Mouse (Mus musculus): ENCODE measurements around the gene Smarcd2.
A peak's percentile ranks its signal among the peaks of the same experiment; 100 is the strongest.
"Not testable (repeated sequence)": the region's sequence is repeated elsewhere in the genome, so short reads cannot be mapped to it uniquely, and the experiment has no call there.

The Smarcd2 gene

DNA sequence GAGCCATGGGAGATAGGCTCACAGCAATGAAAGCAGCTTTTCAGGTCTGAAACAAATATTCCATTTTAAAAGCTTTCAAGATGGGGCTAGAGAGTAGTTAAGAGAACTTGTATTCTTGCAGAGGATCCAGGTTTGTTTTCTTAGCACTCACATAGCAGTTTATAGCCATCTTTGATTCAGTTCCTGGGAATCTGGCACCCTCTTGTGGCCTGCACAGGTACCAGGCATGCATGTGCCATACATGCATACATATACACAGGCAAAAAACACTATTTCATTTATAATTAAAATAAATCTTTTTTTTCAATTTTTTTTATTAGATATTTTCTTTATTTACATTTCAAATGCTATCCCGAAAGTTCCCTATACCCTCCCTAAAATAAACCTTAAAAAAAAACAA, 25.9 kb downstream of the Smarcd2 start:
- DNase-seq (ENCODE audit: low read depth) = peak; percentile 54

DNA sequence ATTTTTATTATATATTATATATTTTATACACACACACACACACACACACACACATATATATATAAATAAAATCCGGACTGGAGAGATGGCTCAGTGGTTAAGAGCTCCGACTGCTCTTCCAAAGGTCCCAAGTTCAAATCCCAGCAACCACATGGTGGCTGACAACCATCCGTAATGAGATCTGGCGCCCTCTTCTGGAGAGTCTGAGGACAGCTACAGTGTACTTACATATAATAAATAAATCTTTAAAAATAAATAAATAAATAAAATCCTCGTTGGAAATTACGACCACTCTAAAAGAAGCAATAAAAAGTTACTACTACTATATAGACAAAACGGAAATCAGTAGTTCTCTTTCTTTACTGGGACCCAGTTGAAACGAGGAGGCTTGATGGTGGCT, 38.8 kb downstream of the Smarcd2 start:
- not testable (repeated sequence) for DNase-seq (ENCODE audit: low read depth)

DNA sequence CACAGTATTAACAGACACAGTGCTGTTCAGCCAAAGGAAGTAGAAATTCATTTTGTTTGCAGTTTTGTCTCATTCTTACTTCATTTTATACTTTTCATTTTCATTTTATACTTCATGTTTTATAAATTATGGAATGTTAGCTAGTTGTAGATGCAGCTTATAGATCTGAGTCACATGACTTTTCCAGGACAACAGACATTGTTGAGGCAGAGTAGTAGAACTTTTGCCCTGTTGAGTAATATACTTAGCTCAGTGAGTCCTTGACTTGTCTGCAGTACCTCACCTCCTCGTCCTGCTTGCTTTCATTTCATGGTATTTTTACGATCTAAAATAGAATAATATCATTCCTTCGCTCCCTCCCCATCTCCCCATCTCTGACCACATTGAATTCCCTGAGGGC, 52.2 kb downstream of the Smarcd2 start:
- no peak for DNase-seq (ENCODE audit: low read depth)

- peak; percentile 97 for DNase-seq (ENCODE audit: low read depth)
These were observed 55.9 kb downstream of the Smarcd2 start, which contains the start of gene Ddx42 for GRCm38 (mm10) chr11:106216730-106217490. Gene Ddx42, plus strand, starts transcription at chr11:106216926.

DNA sequence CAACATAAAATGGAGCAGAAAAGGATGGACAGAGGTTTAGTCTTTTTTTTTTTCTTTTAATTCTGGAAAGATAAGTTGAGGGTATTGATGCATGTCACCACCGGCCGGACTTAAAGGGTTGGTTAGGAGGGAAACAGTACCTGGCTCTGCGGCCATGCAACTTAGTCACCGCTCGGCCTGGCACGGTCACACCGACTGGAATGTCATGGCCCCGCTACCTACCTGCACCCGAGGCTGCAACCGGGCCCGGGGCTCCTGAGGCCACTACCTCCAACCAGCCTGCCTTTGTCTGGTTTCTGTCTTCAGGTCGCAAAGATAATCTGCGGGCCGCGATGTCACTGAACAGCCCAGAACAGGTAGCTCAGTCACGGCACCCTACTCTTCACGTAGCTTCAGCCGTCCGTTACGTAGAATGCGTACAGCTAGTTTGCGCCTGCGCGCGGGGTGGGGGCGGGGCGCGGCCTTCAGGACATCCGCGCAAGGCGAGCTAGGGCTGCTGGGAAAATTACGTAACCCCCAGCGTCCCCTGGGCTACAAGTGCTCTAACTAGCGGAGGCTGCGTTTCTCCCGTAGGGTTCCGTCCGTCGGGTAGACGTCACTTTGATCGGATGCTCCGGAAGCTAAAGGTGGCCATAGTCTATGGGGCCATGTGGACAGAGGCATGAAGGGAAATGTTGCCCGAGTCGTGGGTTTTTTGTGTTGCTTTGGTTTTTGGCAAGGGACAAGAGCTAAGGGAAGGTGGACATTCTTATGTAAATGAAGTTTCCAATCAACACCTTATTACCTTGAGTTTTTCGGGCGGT, 56.6 kb downstream of the Smarcd2 start, which contains the start of gene Ccdc47:
Gene Ccdc47 (minus strand): TSS at position 418 of the 803 bp plus-strand sequence.
- DNase-seq (ENCODE audit: low read depth) = peak; percentile 99

DNA sequence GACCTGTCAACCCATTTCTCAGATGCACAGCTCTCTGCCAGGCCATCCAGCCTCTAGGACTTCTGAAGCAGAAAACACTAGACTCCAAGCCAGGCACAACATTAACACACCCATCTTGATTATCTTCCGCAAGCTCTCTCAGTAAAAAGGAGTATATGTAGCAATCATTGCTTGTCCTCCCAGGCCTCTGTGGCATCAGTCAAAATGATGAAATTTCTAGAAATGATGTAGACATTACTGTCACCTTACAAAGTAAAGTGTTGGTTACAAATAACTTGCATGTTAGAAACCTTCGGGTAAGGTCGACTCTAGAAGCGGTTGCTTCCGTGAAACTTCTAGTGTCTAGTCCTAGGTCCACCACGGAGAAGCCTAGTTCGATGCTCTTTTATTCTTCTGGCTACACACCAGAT, 57.3 kb downstream of the Smarcd2 start:
- DNase-seq (ENCODE audit: low read depth) = peak; percentile 32

DNA sequence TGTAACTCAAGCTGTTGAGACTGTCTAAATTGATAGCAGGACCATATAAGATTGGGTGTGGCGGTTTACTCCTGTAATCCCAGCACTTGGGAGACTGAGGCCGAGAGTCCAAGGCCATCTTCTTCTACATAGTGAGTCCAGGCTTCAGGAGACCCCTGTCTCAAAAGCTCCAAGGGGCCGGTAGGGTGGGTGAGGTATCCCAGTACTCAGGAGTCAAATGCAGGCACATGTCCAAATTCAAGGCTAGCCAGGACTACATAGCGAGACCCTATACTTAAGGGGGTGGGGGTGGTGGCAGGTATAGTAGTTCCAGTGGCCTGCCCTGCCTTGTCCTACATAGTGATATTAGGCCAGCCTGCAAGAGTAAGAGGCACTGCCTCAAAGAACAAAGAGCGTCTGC, 57.9 kb downstream of the Smarcd2 start:
- DNase-seq (ENCODE audit: low read depth) = no peak
